Mouse (Mus musculus): ENCODE measurements around the gene Gm30191.

GRCm38 (mm10) chr4:134253722-134254324, 7.1 kb downstream of the Gm30191 start, which contains the start of gene Grrp1:
- TF ChIP-seq CTCF (IDR thresholded peaks at IDR 0.05; ENCODE audit: borderline replicate concordance, insufficient read depth, low read depth, low read length) (no peak), POLR2A (IDR thresholded peaks at IDR 0.05; ENCODE audit: borderline replicate concordance, insufficient read depth, low read length) (no peak)
